Mouse (Mus musculus) neural tube, embryonic 15.5 days (tissue): Measurements from ENCODE around the gene Zglp1. TPM values are rescaled to one million over a fixed set of nuclear protein-coding genes. Genes with fewer than 3 reads are reported as not detected.

Experiments used
- ATAC-seq: fragments of 200-750 bp; cut with Nextera tagmentation; 2 replicates; pipeline ENCODE4 v1.8.0; 2017; ENCODE audit warnings: mild to moderate bottlenecking, moderate TSS enrichment, moderate library complexity; ENCODE audit not compliant: low FRiP score
- H3K27ac ChIP-seq: fragments of 300-500 bp; sonication (generic); replicated peaks from 2 replicates; pipeline ENCODE4 v1.5.1; 2015; ENCODE audit warnings: mild to moderate bottlenecking, inconsistent platforms
- H3K27me3 ChIP-seq: fragments of 300-500 bp; sonication (generic); replicated peaks from 2 replicates; pipeline ENCODE4 v1.6.1; 2015; ENCODE audit warnings: inconsistent platforms
- H3K36me3 ChIP-seq: fragments of 300-500 bp; sonication (generic); 2 replicates; pipeline ENCODE4 v1.6.1; 2015; ENCODE audit warnings: inconsistent platforms
- H3K4me1 ChIP-seq: fragments of 300-500 bp; sonication (generic); 2 replicates; pipeline ENCODE4 v1.6.1; 2015; ENCODE audit warnings: inconsistent platforms
- H3K4me2 ChIP-seq: fragments of 300-500 bp; sonication (generic); 2 replicates; pipeline ENCODE4 v1.6.1; 2015; ENCODE audit warnings: inconsistent platforms, mild to moderate bottlenecking, moderate library complexity
- H3K4me3 ChIP-seq: fragments of 300-500 bp; sonication (generic); replicated peaks from 2 replicates; pipeline ENCODE4 v1.5.1; 2015; ENCODE audit warnings: mild to moderate bottlenecking, inconsistent platforms
- H3K9ac ChIP-seq: fragments of 300-500 bp; sonication (generic); replicated peaks from 2 replicates; pipeline ENCODE4 v1.6.1; 2015; ENCODE audit warnings: mild to moderate bottlenecking, inconsistent platforms
- H3K9me3 ChIP-seq: fragments of 300-500 bp; sonication (generic); replicated peaks from 2 replicates; pipeline ENCODE4 v1.6.1; 2016; ENCODE audit warnings: inconsistent platforms
- WGBS: fragments of 180-500 bp; shearing (Covaris S2); methylation state at CpG from one replicate; pipeline ENCODE4 v1.1.7; 2015; ENCODE audit warnings: mixed read lengths; 5-methylcytosine and 5-hydroxymethylcytosine counted together
- polyA plus RNA-seq: library from polyadenylated mRNA; unstranded; fragments of >200 nt; fragmentation: Nextera tagmentation; extraction: Ambion mirVana; gene quantifications from 2 replicates; pipeline ENCODE4 v1.2.1, GENCODE M21; 2015

The Zglp1 gene
- polyA plus RNA-seq, 1 experiment from 2014 or later: 1.6 TPM

DNA sequence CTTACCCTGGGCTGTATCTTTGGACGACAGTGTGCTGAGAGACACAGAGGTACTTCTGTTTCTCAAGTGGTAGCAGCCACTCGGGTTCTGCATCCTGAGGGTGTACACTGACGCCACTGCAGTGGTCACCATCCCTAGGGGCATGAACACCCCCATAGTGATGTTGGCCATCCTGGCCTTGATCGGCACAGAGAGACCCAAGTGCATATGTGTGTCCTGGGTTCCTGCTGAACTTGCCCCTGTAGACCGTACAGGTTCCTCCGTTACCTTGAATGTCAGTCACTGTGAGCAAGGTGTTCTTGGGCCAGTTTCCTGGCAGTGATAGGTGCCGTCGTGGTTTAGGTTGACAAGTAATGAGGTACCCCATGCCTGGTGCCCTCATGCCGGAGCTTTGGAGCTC lies 26.5 kb upstream of the Zglp1 start:
- Histone ChIP-seq H3K36me3 (peaks cover 17% of the 10 kb centered on the region), H3K4me2 (no peak overlapping the region), H3K9ac (no peak overlapping the region), H3K4me1 (peaks cover 36% of the 10 kb centered on the region), H3K27me3 (no peaks in the 10 kb centered on the region), H3K4me3 (no peak overlapping the region), H3K27ac (no peak overlapping the region), H3K9me3 (no peaks in the 10 kb centered on the region)
- 96% methylated on average over 9 of the region's 9 CpGs for WGBS
- ATAC-seq: no peak

DNA sequence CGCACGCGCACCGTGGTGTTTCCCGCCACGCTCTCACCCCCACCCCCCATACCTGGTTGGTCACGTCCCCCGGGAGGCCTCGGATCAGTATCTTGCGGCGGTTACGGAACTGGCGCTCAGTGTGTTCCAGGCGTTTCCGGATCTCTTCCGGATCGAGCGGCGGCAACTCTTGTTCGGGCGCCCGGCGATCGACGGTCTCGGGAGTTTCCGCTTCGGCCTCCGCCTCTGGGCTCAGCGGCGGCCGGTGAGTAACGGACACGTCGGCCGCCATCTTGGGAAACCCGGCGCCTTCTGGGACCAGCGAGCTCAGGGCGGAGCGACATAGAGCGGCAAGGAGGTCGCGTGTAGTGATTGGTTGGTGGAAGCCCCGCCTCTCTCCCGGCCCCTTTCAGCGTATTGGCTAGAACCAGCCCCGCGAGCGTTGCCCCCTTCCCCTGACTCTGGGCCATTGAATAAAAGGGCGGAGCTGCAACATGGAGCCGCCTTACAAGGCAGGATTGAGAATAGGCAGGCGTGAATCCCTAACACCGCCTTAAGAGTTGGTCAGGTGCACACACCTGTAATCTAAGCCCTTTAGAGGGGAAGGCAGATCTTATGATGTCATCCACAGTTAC lies 24.9 kb upstream of the Zglp1 start, which contains the start of the genes Gm38431 and Raver1:
Gene Gm38431, minus strand, starts transcription at position 291 of the 614 bp plus-strand sequence.
Gene Raver1, minus strand, starts transcription at position 302 of the 614 bp plus-strand sequence.
- Histone ChIP-seq H3K36me3 (peaks cover 33% of the 10 kb centered on the region), H3K9ac (peak within 1 kb of the TSS; percentile 74), H3K9me3 (no peaks in the 10 kb centered on the region), H3K27me3 (no peaks in the 10 kb centered on the region), H3K4me1 (peaks cover 42% of the 10 kb centered on the region), H3K4me3 (peak within 1 kb of the TSS; percentile 68), H3K4me2 (peak within 1 kb of the TSS; percentile 84), H3K27ac (peak within 1 kb of the TSS; percentile 95)
- under 1% methylated on average over 54 of the region's 54 CpGs for WGBS
- ATAC-seq: peak; percentile 100

DNA sequence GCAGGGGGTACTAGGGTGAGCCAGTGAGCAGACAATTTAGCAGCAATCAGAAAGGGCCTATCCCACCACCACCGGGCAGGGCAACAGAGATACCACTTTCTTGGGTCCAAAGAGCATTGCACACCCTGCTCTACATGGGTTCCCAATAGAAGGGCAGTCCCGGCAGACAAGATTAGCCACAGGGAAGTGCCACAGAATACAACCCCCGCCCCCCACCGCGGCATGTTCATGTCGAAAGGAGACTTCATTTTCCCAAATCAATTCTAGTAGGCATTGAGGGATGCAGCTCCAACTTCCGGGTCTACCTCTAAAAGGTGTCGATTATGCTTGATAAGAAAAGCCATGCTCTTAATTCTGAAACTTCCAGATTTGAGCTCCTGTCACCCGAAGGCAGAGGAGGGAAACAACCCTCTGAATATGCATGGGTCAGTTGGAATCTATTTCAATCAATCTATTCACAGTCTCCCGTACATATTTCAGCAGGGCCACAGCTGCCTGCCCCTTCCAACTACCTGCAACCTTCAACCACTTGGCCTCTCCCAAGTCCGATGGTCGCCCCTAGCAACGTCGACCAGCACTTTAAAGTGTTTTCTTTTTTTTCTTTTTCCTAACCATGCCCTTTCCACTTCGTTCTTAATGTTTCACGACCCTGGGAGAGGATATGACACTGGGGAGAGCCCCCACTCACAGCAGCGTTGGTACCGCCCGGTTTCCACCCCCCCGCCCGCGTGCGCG lies 24.2 kb upstream of the Zglp1 start:
- no peaks in the 10 kb centered on the region for H3K9me3 ChIP-seq
- peak overlapping the region; percentile 95 for H3K27ac ChIP-seq
- peak overlapping the region; percentile 68 for H3K4me3 ChIP-seq
- WGBS: 3% methylated on average over 24 of the region's 24 CpGs
- H3K4me1 ChIP-seq: peaks cover 42% of the 10 kb centered on the region
- peak overlapping the region; percentile 84 for H3K4me2 ChIP-seq
- H3K9ac ChIP-seq: peak overlapping the region; percentile 74
- H3K27me3 ChIP-seq: no peaks in the 10 kb centered on the region
- peak; percentile 32; the same call in 1 of the 2 replicates for ATAC-seq
- H3K36me3 ChIP-seq: peaks cover 40% of the 10 kb centered on the region

DNA sequence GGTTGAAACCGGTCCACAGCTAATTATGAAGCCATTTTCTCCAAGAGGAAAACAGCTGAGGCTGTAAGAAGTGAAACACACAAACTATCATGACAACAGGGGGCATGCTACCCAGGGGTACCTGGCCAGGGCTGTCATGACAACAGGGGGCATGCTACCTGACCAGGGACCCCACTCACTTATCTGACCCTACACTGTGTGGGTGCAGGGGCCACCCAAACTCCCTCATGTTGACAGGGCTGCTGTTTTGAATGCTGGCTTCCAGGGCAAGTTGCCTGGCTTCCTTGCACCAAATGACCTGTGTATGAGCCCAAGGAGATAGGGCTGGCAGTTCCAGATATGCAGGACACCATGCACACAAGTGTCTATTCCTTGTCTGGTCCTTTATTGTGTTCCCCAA lies 23.6 kb upstream of the Zglp1 start:
- peaks cover 42% of the 10 kb centered on the region for H3K4me1 ChIP-seq
- H3K27me3 ChIP-seq: no peaks in the 10 kb centered on the region
- peak overlapping the region; percentile 74 for H3K9ac ChIP-seq
- peak overlapping the region; percentile 95; the same call in 1 of the 2 replicates for H3K27ac ChIP-seq
- ATAC-seq: no peak
- H3K4me2 ChIP-seq: peak overlapping the region; percentile 84
- WGBS: 86% methylated on average over 1 of the region's 1 CpGs
- H3K4me3 ChIP-seq: peak overlapping the region; percentile 68
- peaks cover 46% of the 10 kb centered on the region for H3K36me3 ChIP-seq
- no peaks in the 10 kb centered on the region for H3K9me3 ChIP-seq

DNA sequence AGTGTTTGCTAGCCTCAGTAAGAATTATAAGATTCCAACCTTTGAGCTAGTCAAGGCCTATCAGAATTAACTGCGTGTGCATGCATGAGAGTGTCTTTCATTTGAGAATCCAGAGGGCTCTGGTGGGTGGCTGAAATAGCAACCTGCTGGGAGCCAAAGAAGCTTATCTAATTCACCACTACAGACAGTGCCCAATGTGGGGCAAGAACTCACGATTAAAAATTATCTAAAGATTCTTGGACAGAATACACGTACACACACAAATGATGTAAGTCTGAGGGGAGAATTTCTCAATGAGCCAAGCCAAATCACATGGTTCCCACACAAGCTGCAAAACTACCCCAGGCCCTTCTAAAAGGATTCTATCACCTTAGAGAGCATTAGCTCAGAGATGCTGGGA lies 16.4 kb upstream of the Zglp1 start:
- no peak overlapping the region for H3K4me3 ChIP-seq
- ATAC-seq: no peak
- no peak overlapping the region for H3K27ac ChIP-seq
- H3K36me3 ChIP-seq: peaks cover 95% of the 10 kb centered on the region
- no peak overlapping the region for H3K9ac ChIP-seq
- 91% methylated on average over 3 of the region's 3 CpGs for WGBS
- peaks cover 5% of the 10 kb centered on the region; the same call in 1 of the 2 replicates for H3K4me1 ChIP-seq
- H3K9me3 ChIP-seq: no peaks in the 10 kb centered on the region
- no peaks in the 10 kb centered on the region for H3K27me3 ChIP-seq
- H3K4me2 ChIP-seq: no peak overlapping the region

DNA sequence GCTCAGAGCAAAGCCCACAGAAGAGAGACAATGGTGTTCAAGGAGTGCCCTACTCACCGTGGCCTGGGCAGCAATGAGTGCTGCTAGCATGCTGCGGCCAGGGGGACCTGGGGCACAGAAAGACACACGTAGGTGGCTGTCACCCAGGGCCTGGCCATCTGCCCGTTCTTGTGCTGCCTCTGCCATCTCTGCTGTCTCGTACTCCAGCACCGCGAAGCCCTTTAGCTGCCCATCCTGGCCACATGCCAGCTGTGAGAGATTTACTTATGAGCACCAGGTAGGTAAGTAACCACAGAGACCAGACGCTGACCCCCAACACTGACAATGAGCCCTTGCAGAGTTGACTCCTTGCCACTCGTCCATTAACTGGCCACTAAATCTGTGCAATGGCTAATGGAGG lies 14.2 kb upstream of the Zglp1 start:
- Histone ChIP-seq H3K4me2 (no peak overlapping the region), H3K4me3 (no peak overlapping the region), H3K27ac (no peak overlapping the region), H3K4me1 (no peaks in the 10 kb centered on the region), H3K36me3 (peaks cover 94% of the 10 kb centered on the region), H3K9ac (no peak overlapping the region), H3K9me3 (no peaks in the 10 kb centered on the region), H3K27me3 (no peaks in the 10 kb centered on the region)
- WGBS: 87% methylated on average over 9 of the region's 9 CpGs
- ATAC-seq: no peak

DNA sequence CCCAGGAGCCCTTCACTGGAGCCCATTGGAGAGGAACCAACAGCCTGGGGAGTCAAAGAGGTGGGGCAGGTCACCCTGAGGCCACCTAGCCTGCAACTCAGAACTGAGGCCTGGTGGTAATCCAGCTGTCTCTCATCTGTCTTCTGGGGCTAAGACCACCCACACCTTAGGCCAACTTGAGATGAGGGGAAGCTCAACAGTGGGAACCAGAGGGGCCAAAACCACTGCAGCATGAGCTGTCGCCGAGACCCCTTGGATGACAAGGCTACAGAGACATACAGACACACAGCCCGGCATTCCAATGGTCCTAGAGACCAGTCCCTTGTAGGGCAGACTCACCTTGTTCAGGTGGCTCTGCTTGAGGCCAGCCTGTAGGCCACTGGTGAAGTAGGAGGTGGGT lies 8.7 kb upstream of the Zglp1 start:
- 95% methylated on average over 3 of the region's 3 CpGs for WGBS
- Histone ChIP-seq H3K9ac (no peak overlapping the region), H3K4me2 (no peak overlapping the region), H3K9me3 (no peaks in the 10 kb centered on the region), H3K27me3 (no peaks in the 10 kb centered on the region), H3K27ac (no peak overlapping the region), H3K4me1 (peaks cover 24% of the 10 kb centered on the region), H3K4me3 (no peak overlapping the region), H3K36me3 (peaks cover 57% of the 10 kb centered on the region)
- no peak for ATAC-seq

DNA sequence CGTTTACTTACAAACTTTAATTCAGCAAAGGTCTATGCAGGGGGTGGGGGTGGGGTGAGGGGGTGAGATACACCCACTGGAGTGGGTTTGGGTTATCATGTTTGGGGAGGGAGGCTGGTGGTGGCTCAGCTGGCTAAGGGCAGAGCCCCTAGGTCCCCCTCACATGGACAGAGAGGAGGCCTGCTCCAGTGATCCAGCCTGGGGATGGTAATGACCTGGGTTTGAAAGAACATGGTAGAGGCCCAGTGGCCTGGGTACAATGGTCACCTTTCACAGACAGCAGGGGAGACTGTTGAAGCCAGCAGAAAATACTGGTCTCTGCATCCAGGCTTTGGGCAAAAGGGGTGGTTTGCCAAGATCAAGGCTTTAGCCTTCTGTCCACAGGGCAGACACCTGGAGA lies 7.3 kb upstream of the Zglp1 start:
- no peak overlapping the region for H3K27ac ChIP-seq
- H3K27me3 ChIP-seq: no peaks in the 10 kb centered on the region
- no peak overlapping the region for H3K4me3 ChIP-seq
- no peaks in the 10 kb centered on the region for H3K9me3 ChIP-seq
- peak overlapping the region; percentile 93 for H3K4me2 ChIP-seq
- no peak for ATAC-seq
- H3K36me3 ChIP-seq: peaks cover 49% of the 10 kb centered on the region
- WGBS: 87% methylated on average over 1 of the region's 1 CpGs
- H3K4me1 ChIP-seq: peaks cover 24% of the 10 kb centered on the region
- no peak overlapping the region for H3K9ac ChIP-seq

DNA sequence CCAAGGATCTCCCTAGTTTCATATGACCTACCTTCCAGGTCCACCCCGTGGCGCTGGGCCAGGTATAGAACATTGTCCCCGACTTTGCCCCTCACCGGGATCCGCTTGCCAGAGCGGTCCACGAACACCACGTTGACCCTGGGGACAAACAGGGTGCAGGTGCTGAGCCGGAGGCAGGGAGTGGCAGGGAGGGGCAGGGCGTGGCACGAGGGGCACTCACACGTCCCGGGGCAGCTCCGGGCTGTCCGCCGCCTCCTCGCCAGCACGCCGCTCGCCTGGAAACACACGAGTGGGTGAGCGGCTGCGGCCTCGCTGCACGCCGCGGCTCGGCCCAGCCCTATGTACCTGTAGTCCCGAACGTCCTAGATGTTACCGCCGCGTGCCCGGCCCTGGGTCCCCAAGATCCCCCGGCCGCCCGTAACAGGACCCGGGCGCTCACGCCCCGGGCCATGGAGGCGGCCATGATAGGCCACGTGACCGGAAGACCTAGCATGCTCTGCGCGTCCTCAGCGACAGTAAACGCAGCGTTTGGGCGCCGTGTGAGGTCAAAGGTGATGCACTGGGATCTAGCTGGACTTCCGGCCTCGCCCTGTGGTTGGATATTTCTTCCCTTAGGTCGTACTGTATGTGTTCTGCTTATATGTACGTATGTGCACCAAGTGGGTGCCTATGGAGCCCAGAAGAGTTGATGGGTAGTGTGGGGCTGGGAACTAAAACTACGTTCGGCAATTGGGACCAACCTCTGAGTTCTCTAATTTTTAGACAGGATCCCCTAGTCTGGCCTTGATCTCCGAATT lies 6.3 kb upstream of the Zglp1 start, which contains the start of the genes Gm49373 and Fdx1l:
Gene Gm49373, minus strand, starts transcription at position 53 of the 797 bp plus-strand sequence.
Gene Fdx1l, minus strand, starts transcription at position 571 of the 797 bp plus-strand sequence.
- 3% methylated on average over 58 of the region's 58 CpGs for WGBS
- Histone ChIP-seq H3K4me3 (peak within 1 kb of the TSS; percentile 84), H3K4me1 (peaks cover 24% of the 10 kb centered on the region), H3K4me2 (peak within 1 kb of the TSS; percentile 93), H3K27me3 (no peaks in the 10 kb centered on the region), H3K36me3 (peaks cover 42% of the 10 kb centered on the region), H3K27ac (peak within 1 kb of the TSS; percentile 75), H3K9me3 (no peaks in the 10 kb centered on the region), H3K9ac (peak within 1 kb of the TSS; percentile 88)
- peak; percentile 95 for ATAC-seq

DNA sequence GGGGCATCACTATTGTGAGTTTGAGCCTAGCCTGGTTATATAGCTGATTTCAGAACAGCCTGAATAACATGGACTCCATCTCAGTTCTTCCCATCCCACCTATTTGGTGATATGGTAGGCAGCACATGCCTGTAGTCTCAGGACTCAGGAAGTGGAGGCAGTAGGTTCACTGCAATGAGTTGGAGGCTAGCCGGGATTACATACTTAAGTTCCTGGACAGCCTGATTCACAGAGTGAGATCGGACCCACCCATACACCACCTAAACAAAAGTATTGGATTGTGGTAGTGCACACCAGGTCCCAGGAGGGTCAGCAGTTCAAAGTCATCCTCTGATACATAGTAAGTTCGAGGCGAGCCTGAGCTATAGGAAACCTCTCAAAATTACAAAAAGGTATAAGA lies 5.7 kb upstream of the Zglp1 start:
- H3K9ac ChIP-seq: peak overlapping the region; percentile 88
- H3K4me3 ChIP-seq: peak overlapping the region; percentile 84
- ATAC-seq: peak; percentile 3; the same call in 1 of the 2 replicates
- peaks cover 38% of the 10 kb centered on the region for H3K36me3 ChIP-seq
- H3K4me1 ChIP-seq: peaks cover 24% of the 10 kb centered on the region
- H3K4me2 ChIP-seq: peak overlapping the region; percentile 93
- H3K9me3 ChIP-seq: no peaks in the 10 kb centered on the region
- WGBS: 15% methylated on average over 4 of the region's 4 CpGs
- peak overlapping the region; percentile 75; the same call in 1 of the 2 replicates for H3K27ac ChIP-seq
- no peaks in the 10 kb centered on the region for H3K27me3 ChIP-seq

DNA sequence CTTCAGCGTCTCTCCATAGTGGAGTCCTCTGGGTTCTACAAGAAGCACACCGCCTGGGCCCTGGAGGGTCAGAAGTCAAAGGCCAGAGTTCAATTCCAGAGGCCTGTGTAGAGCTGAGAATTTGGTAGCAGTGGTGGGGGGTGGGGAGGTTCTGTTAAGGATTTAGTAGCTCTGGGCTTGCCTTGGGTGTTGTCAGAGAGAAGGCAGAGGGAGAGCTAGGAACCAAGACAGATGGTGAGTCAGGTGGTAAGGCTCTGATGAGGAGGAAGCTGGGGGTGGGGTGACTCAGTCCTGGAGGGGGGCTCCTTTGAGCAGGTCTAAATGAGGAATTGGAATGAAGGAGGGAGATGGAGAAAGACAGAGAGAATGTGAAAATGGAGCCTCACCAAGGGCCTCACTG lies 4.0 kb downstream of the Zglp1 start:
- Histone ChIP-seq H3K4me2 (no peak overlapping the region), H3K4me1 (no peaks in the 10 kb centered on the region), H3K9me3 (no peaks in the 10 kb centered on the region), H3K9ac (no peak overlapping the region), H3K36me3 (peaks cover 39% of the 10 kb centered on the region), H3K27ac (no peak overlapping the region), H3K4me3 (no peak overlapping the region), H3K27me3 (no peaks in the 10 kb centered on the region)
- WGBS: 98% methylated on average over 2 of the region's 2 CpGs
- ATAC-seq: no peak
